21 mouse cellular contexts compared by ENCODE assay signal in genomic region chr10:116742696-116743095, GRCm38 (mm10).
DNase-seq lines count a peak whose midpoint lies in the region; ATAC-seq and TF ChIP-seq lines count a peak whose summit lies in the region.
"Had no signal": no experiment of that assay in that cellular context is flagged by ENCODE, and none has a peak within 500 bp of the region (broad histone marks: within the 10 kb centered on the region; RNA-seq: fewer than 3 reads in every experiment).

No protein-coding gene starts in this region.

- no peak for TF ChIP-seq CTCF in CH12.LX (conservative IDR thresholded peaks at IDR 0.05 in 1 of 2, IDR thresholded peaks at IDR 0.05 in 1 of 2; ENCODE audit: low read depth in 2 of 2, low read length in 2 of 2)
- TF ChIP-seq CTCF in embryonic fibroblast, embryonic 13.5 days (IDR thresholded peaks at IDR 0.05; ENCODE audit: borderline replicate concordance, insufficient read depth, low read length) = no peak

- H3K27me3 ChIP-seq in CH12.LX (replicated peaks) = peaks cover 3% of the 10 kb centered on the region
- no peaks in the 10 kb centered on the region for H3K27me3 ChIP-seq in forebrain, embryonic 15.5 days
- H3K27me3 ChIP-seq: forebrain, embryonic 12.5 days; Patski had no signal

- H3K9ac ChIP-seq in CH12.LX (ENCODE audit: insufficient read depth, low read depth) = no peak overlapping the region
- no peak overlapping the region for H3K9ac ChIP-seq in forebrain, embryonic 15.5 days (replicated peaks)
- H3K9ac ChIP-seq: forebrain, embryonic 12.5 days; forebrain, postnatal 0 days had no signal

- peak; percentile 66 for DNase-seq in A20 (ENCODE audit: low read depth, low spot score)
- no peak for DNase-seq in CH12.LX (ENCODE audit: extremely low read depth)
- DNase-seq in lung, adult 18-20 months = no peak
- DNase-seq: adrenal gland, adult 8-10 months; adrenal gland, postnatal 14 days; adrenal gland, postnatal 36 days; cerebellum, adult 11-12 months; cerebellum, adult 2 months; cerebellum, adult 9-10 months; cerebellum, postnatal 10 days; cerebellum, postnatal 25 days; forebrain, postnatal 0 days had no signal

- TF ChIP-seq RAD21 in CH12.LX (IDR thresholded peaks at IDR 0.05; ENCODE audit: low read depth, low read length) = no peak

- TF ChIP-seq EP300 in CH12.LX (IDR thresholded peaks at IDR 0.05; ENCODE audit: low read length) = no peak

- 85% methylated on average over 2 of the region's 2 CpGs for WGBS in forebrain, embryonic 15.5 days

- 0 out of 2 replicates have a peak overlapping the region, but pooled peaks have one; percentile 60 for H3K4me2 ChIP-seq in CH12.LX (ENCODE audit: insufficient read depth, low read depth, poor library complexity, severe bottlenecking)
- H3K4me2 ChIP-seq in forebrain, embryonic 15.5 days (replicated peaks) = no peak overlapping the region
- H3K4me2 ChIP-seq: forebrain, embryonic 12.5 days had no signal

- no peaks in the 10 kb centered on the region for H3K9me3 ChIP-seq in CH12.LX (replicated peaks; ENCODE audit: low read length)
- H3K9me3 ChIP-seq in forebrain, embryonic 15.5 days = no peaks in the 10 kb centered on the region
- H3K9me3 ChIP-seq: forebrain, embryonic 10.5 days; forebrain, embryonic 12.5 days had no signal

- no peak for TF ChIP-seq POLR2A in CH12.LX (IDR thresholded peaks at IDR 0.05; ENCODE audit: low read depth, low read length)
- no peak for TF ChIP-seq POLR2A in embryonic fibroblast, embryonic 13.5 days (IDR thresholded peaks at IDR 0.05; ENCODE audit: low read depth, low read length)

- no peaks in the 10 kb centered on the region for H3K36me3 ChIP-seq in CH12.LX (replicated peaks in 1 of 2; ENCODE audit: control insufficient read depth in 1 of 2, insufficient read depth in 1 of 2, low read length in 1 of 2)
- no peaks in the 10 kb centered on the region for H3K36me3 ChIP-seq in forebrain, embryonic 15.5 days
- H3K36me3 ChIP-seq: forebrain, embryonic 10.5 days; forebrain, embryonic 12.5 days had no signal

- ATAC-seq in forebrain, embryonic 15.5 days (replicated peaks) = no peak
- ATAC-seq: activated CD4-positive, CD25-positive, alpha-beta regulatory T cell, adult 4 months; CD4-positive, CD25-positive, alpha-beta regulatory T cell, adult 4 months; forebrain, embryonic 14.5 days; forebrain, postnatal 0 days; Patski had no signal

- H3K4me3 ChIP-seq in CH12.LX (replicated peaks in 1 of 3; ENCODE audit: low read depth in 2 of 3, low read length in 2 of 3, poor library complexity in 1 of 3) = no peak overlapping the region
- H3K4me3 ChIP-seq in embryonic fibroblast, embryonic 13.5 days (ENCODE audit: insufficient read depth, low read length) = no peak overlapping the region
- no peak overlapping the region for H3K4me3 ChIP-seq in forebrain, embryonic 15.5 days
- H3K4me3 ChIP-seq: erythroblast, embryonic 14.5 days; forebrain, embryonic 10.5 days; forebrain, embryonic 12.5 days had no signal

- peaks cover 24 to 56% of the 10 kb centered on the region in 2 experiments for H3K4me1 ChIP-seq in CH12.LX (ENCODE audit: control insufficient read depth in 1 of 2, insufficient read depth in 2 of 2)
- H3K4me1 ChIP-seq in embryonic fibroblast, embryonic 13.5 days (ENCODE audit: control insufficient read depth, insufficient read depth, low read length) = peaks cover 22% of the 10 kb centered on the region
- H3K4me1 ChIP-seq in forebrain, embryonic 15.5 days = no peaks in the 10 kb centered on the region
- H3K4me1 ChIP-seq: forebrain, embryonic 12.5 days had no signal

- no peaks in the 10 kb centered on the region for H3K79me2 ChIP-seq in CH12.LX (replicated peaks; ENCODE audit: control insufficient read depth, extremely low read depth, insufficient read depth, poor library complexity, severe bottlenecking)

- H3K27ac ChIP-seq in CH12.LX (ENCODE audit: insufficient read depth, low read depth) = no peak overlapping the region
- 0 out of 2 replicates have a peak overlapping the region, but pooled peaks have one; percentile 23 for H3K27ac ChIP-seq in embryonic fibroblast, embryonic 13.5 days (ENCODE audit: insufficient read depth, low read length)
- H3K27ac ChIP-seq in forebrain, embryonic 15.5 days (replicated peaks) = no peak overlapping the region
- H3K27ac ChIP-seq: forebrain, embryonic 10.5 days; forebrain, embryonic 12.5 days had no signal

- in situ Hi-C loops in CH12.LX (cut with MboI; ENCODE audit: low pct_ligation_motif_present, low pct_unique_long_range_greater_than_20kb, low sequenced_read_pairs) = no loop called here

- dilution Hi-C loops in CH12.LX (cut with MboI; ENCODE audit: extremely low pct_ligation_motif_present, extremely low pct_unique_long_range_greater_than_20kb, low sequenced_read_pairs) = no loop called here

TF ChIP-seq in CH12.LX, 34 proteins besides CTCF, POLR2A, EP300 and RAD21:
- TF ChIP-seq ZKSCAN1 (IDR thresholded peaks at IDR 0.05; ENCODE audit: borderline replicate concordance, low read depth, low read length) = no peak
- no peak for TF ChIP-seq MAFK (IDR thresholded peaks at IDR 0.05; ENCODE audit: insufficient replicate concordance, low read length)
- no peak for TF ChIP-seq CHD2 (IDR thresholded peaks at IDR 0.05; ENCODE audit: low read length)
- no peak for TF ChIP-seq HCFC1 (IDR thresholded peaks at IDR 0.05; ENCODE audit: low read depth, low read length)
- TF ChIP-seq ETS1 (conservative IDR thresholded peaks at IDR 0.05; ENCODE audit: low read depth, low read length) = no peak
- TF ChIP-seq BHLHE40 (IDR thresholded peaks at IDR 0.05; ENCODE audit: low read depth, low read length) = no peak
- no peak for TF ChIP-seq ZC3H11A (IDR thresholded peaks at IDR 0.05; ENCODE audit: low read depth, low read length)
